Mouse (Mus musculus): ENCODE results near the gene Herc2. TPM values are rescaled to one million over a fixed set of nuclear protein-coding genes. Genes with fewer than 3 reads are reported as not detected.
"Not testable (repeated sequence)": the region's sequence is repeated elsewhere in the genome, so short reads cannot be mapped to it uniquely, and the experiment has no call there.

The Herc2 gene
- polyA plus RNA-seq (2017; shearing (Covaris generic)), result 10 to 100 TPM; 17.6 to 34.1 (median 20.7) TPM

GRCm38 (mm10) chr7:56049831-56050321, at the start of gene Herc2:
Herc2 (plus strand) TSS chr7:56050196.
- peak; percentile 100 for ATAC-seq

- ATAC-seq, result no peak
Observed at GRCm38 (mm10) chr7:56010318-56011017, 39.5 kb upstream of the Herc2 start.

DNA sequence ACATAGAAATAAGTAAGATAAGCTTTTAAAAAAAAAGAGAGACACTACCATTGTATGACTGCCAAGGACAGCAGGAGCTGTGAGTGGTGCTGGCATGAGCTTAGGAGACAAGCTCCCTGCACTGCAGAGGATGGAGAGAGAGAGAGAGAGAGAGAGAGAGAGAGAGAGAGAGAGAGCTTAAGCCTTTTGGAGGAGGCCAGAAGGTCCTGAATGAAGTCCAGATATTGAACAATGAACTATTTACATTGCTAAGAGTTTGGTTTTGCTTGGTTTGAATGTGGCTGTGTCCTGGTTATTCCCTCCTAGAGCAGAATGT, 39.0 kb upstream of the Herc2 start:
- no peak for ATAC-seq

GRCm38 (mm10) chr7:56013261-56014001, 36.6 kb upstream of the Herc2 start:
- no peak for ATAC-seq

GRCm38 (mm10) chr7:56014002-56014702, 35.8 kb upstream of the Herc2 start:
- ATAC-seq, result not testable (repeated sequence)

GRCm38 (mm10) chr7:56015172-56015571, 34.8 kb upstream of the Herc2 start:
- ATAC-seq, result no peak

GRCm38 (mm10) chr7:56015837-56016236, 34.2 kb upstream of the Herc2 start:
- ATAC-seq, result no peak

- no peak for ATAC-seq
Observed at GRCm38 (mm10) chr7:56017761-56018160, 32.2 kb upstream of the Herc2 start.

DNA sequence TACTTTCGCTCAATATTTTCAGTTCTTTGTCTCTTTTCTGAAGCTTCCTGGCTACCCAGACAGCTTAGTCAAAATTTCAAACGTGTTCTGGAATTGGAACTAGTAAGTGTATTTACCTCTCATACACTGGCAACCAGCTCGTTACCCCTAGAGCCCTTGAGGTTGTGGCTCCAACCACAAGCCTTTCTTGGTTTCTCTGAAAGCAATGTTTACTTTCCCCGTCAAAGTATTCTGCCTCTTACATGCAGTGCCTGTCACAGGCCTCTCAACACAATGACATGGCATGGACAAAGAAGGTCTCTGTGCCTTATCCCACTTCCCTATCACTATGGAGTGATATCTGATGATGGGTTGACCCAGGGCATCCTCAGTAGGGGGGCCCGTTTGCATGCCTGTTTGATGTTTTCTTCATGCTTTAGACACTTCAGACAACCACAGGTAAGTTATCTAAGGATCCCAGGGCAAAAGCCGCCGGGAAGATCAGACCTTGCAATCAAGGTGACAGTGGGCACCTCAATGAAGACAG, 31.5 kb upstream of the Herc2 start:
- ATAC-seq, result peak; percentile 49

DNA sequence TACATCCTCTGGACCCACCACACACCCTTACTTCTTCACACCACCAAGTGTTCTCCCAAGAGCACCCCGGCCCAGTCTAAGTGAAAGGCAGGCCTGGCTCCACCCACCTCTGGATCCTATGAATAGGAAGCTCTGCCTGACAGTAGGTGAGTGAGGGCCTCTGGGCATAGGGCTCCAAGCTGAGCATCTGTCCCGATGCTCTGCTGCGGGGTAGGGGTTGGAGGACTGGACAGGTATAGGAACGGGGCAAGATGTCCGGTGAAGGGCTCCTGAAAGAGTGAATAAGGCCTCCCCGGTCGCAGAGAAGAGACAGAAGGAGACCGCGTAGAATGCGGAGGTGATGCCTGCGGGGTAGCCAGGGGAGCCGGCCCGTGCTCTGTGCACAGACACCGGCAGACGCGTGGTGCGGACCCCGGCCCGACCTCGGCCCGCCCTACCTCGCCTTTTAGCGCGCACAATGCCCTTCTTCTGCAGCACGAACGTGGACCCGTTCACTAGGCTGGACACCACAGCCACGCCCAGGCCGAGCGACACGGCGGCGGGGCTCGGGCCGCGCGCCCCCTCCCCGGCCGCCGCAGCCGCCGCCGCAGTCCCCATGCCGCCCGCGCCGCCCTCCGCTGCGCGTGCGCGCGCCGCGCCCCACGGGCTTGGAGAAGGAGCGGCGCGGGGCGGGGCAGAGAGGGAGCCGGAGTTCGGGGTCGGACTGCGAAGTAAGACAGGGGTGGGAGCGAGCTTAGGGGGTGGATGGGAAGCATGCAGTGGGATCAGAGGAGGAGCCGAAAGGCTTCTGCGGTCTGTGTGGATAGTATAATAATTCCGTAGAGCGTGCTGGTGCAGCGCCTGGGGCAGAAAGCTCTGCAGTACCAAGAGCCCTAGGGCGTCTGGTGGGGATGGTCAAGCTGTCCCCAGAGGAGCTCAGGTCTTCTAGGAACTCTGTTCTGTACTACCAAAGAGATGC, 30.7 kb upstream of the Herc2 start:
- peak; percentile 78 for ATAC-seq

DNA sequence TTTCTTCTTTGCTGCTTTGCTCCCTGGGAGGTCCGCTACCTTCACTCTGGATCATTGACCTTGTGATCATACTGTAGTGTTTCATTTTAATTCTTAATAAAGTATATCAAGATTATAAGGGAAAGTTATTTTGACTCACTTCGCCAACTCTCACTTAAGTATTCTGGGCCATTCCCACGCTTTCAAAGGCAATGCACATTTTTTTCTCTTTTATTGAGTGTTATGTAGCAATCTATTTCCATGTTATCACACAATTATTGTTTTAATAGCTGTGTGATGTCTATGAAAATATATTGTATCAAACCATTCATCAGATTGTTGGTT, 30.1 kb upstream of the Herc2 start, which contains the start of gene Nipa1:
Gene Nipa1 (minus strand): TSS at position 25 of the 324 bp plus-strand sequence.
- no peak for ATAC-seq

- no peak for ATAC-seq
Observed at GRCm38 (mm10) chr7:56023586-56023985, 26.4 kb upstream of the Herc2 start.

GRCm38 (mm10) chr7:56042353-56042752, 7.6 kb upstream of the Herc2 start:
- peak; percentile 90 for ATAC-seq

DNA sequence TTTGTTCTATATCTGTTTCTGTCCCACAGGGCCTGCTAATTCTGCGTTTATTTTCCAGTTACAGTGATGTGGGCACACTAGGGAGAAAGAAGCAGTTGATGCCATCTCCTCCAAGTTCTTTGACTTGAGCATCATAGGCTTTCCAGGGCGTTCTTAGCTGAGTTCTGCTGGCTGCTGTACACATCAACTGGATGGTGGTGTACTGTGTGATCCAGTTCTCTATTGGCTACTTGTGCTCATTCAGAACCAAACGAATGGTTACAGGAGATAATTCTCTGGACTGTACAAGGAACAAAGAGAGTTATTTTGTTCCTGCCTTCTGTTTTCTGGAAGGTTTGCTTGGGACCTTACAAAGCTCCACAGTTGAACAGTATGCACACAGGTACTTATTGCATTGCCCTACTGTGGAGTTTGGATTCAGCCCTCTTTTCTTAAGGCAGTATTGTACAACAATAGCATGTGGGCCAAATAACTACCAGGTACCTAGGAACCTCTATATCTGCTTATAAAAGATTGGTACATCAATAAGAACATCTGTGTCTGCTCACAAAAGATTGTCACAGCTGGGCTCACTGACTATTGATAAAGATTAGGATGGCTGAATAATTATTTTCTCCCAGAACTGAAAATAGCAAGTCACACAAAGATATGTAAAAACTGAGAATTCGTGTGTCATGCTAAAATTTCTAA, 6.3 kb upstream of the Herc2 start:
- ATAC-seq, result no peak

DNA sequence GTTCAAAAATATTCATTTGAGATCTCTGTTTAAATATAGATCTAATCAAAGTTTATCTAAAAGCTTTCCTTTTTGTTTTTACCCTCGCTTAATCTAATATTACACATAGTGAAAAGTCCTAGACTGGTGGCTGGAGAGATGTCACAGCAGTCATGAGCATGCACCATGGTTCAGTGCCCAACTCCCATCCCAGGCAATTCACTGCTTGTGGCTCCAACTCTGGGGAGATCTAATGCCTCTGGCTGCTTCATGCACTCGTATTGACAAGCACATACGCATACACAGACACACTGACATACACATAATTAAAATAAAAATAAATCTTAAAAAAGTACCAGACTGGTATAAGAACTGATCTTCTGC, 5.7 kb upstream of the Herc2 start:
- ATAC-seq, result no peak

- no peak for ATAC-seq
Observed at GRCm38 (mm10) chr7:56047178-56047577, 2.8 kb upstream of the Herc2 start.

DNA sequence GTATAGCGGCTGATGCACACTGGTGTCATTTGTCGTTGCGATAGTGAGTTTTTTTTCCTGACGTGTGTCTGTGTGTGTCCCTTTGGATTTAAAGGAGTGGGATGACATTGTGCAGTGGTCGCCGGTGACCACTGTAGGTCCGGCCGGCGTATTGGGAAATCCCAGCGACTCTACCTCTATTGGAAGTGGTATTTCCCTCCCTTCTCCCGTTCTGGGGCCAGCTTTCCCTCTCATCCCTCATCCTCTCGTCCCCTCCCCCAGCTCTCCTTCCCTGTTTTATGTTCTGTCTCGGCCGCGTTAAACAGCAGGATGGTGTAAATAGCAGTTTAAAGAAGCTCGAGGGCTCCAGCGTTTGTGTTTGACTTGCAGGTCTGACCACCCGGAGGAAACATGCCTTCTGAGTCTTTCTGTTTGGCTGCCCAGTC, 503 bp downstream of the Herc2 start:
- no peak for ATAC-seq

- no peak for ATAC-seq
Observed at GRCm38 (mm10) chr7:56052996-56053395, 3.0 kb downstream of the Herc2 start.

DNA sequence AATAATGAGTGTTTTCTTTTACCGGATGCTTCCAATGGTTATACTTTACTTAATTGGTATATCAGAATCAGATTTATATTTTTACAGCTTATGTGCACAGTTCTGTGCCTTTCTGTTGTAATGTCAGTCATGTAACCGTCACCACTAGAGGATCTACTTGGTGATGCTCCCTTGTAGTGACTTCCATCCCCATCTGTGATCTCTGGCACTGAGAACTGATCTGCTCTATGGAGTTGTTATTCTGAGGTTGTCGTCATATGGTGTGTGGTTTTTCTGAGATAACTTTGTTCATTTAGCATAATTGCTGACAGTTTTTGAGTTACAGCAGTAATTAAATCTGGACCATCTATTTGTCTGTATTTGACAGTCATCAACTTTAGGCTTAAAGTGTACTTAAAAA, 5.3 kb downstream of the Herc2 start:
- no peak for ATAC-seq

DNA sequence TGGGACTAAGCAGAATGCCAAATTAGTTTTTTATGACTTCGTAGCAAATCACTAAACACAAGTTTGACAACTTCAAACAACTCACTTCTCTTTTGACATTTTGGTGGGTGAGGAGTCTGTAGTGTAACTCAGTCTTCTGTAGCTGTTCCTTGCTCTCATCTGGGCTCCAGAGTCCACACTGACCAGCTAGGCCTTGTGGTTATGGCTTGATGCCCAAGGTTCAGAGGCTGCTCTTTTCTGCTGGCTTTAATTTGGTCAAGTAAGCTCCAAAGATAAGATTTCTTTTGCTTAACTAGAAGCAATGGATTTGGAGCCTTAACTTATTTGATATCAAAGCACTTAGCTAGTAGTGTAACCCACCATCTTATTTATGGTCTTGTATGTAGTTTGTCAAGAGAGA, 14.9 kb downstream of the Herc2 start:
- no peak for ATAC-seq

DNA sequence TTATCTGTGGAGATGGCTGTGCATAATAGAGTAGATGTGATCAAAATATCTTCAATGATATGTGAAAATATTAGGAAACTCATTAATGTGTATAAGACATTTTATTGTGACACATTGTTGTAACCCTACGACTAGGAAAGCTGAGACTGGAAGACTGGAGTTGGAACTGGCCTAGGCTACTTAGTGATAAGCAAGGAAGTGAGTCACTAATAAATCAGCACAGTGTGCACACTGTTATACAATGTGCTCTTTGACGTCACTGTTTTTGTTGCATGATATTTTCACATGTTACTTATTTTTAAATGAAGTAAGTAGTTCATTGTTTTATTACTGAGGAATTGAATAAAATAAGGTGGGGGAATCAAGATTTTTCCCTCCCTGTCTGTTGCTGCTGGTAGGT, 16.1 kb downstream of the Herc2 start:
- no peak for ATAC-seq

DNA sequence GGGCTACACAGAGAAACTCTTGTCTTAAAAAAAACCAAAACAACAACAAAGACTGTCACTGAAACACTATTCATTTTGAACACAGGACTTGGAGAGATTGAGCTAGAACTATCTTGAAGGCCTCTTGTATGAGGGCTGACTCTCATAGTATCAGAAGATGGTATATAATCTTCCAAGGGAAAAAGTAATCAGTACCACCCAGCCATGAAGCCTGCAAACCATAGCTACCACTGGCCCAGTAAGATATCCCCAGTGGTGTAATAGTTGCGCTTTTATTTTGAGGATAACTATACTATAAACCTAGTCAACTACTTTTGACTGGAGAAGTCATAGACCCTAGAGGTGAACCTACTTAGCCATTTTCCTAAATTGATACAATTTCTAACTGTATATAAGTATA, 16.6 kb downstream of the Herc2 start:
- no peak for ATAC-seq

Measured in inflammation-experienced regulatory T-cells, adult 6 months (primary cell).